Mouse (Mus musculus) T-helper 2 cell (primary cell): ENCODE results near the gene Rsph3a.
"Not testable (repeated sequence)": the region's sequence is repeated elsewhere in the genome, so short reads cannot be mapped to it uniquely, and the experiment has no call there.

Experiments
- in situ Hi-C: fragments of 300-600 bp; cut with MboI, MseI; formaldehyde crosslinking; loops from one replicate; pipeline ENCODE4 v1.15.1; 2025; ENCODE audit warnings: high pct_unique_total_duplicates

Rsph3a gene

GRCm38 (mm10) chr17:7928662-7929061, 16.8 kb upstream of the Rsph3a start:
- in situ Hi-C loops = loop anchor here (5.0 kb wide), 1 partner anchor 56 kb away; no protein-coding TSS in a partner anchor

GRCm38 (mm10) chr17:7929279-7929678, 16.1 kb upstream of the Rsph3a start:
- in situ Hi-C loops = loop anchor here (5.0 kb wide), 1 partner anchor 57 kb away; no protein-coding TSS in a partner anchor

GRCm38 (mm10) chr17:7931096-7931990, 14.1 kb upstream of the Rsph3a start:
- in situ Hi-C loops = no loop called here

- in situ Hi-C loops = not testable (repeated sequence)
Measured at GRCm38 (mm10) chr17:7932121-7932520, 13.3 kb upstream of the Rsph3a start.

GRCm38 (mm10) chr17:7939640-7940039, 5.8 kb upstream of the Rsph3a start:
- in situ Hi-C loops = no loop called here

GRCm38 (mm10) chr17:7946053-7946627, 726 bp downstream of the Rsph3a start:
- in situ Hi-C loops = loop anchor here (5.0 kb wide), 1 partner anchor 999 kb away; the partner anchor contains the start of gene Rsph3b

- in situ Hi-C loops = loop anchor here (25.0 kb wide), 1 partner anchor 1239 kb away; no protein-coding TSS in a partner anchor
Measured at GRCm38 (mm10) chr17:7951333-7951732, 5.9 kb downstream of the Rsph3a start.

GRCm38 (mm10) chr17:7957242-7957641, 11.8 kb downstream of the Rsph3a start:
- in situ Hi-C loops = loop anchor here (25.0 kb wide), 1 partner anchor 1245 kb away; no protein-coding TSS in a partner anchor

GRCm38 (mm10) chr17:7963333-7963732, 17.9 kb downstream of the Rsph3a start:
- in situ Hi-C loops = loop anchor here (25.0 kb wide), 1 partner anchor 1251 kb away; no protein-coding TSS in a partner anchor

GRCm38 (mm10) chr17:7964398-7964797, 19.0 kb downstream of the Rsph3a start:
- in situ Hi-C loops = loop anchor here (25.0 kb wide), 1 partner anchor 1252 kb away; no protein-coding TSS in a partner anchor

- in situ Hi-C loops = loop anchor here (25.0 kb wide), 1 partner anchor 1256 kb away; no protein-coding TSS in a partner anchor
Measured at GRCm38 (mm10) chr17:7968490-7968889, 23.1 kb downstream of the Rsph3a start.

GRCm38 (mm10) chr17:7969782-7970181, 24.4 kb downstream of the Rsph3a start:
- in situ Hi-C loops = loop anchor here (25.0 kb wide), 1 partner anchor 1257 kb away; no protein-coding TSS in a partner anchor

GRCm38 (mm10) chr17:7983484-7983883, 38.1 kb downstream of the Rsph3a start:
- in situ Hi-C loops = not testable (repeated sequence)

- in situ Hi-C loops = not testable (repeated sequence)
Measured at GRCm38 (mm10) chr17:7985597-7985996, 40.2 kb downstream of the Rsph3a start.

- in situ Hi-C loops = not testable (repeated sequence)
Measured at GRCm38 (mm10) chr17:7987038-7987437, 41.6 kb downstream of the Rsph3a start.

- in situ Hi-C loops = loop anchor here (5.0 kb wide), 1 partner anchor 881 kb away; no protein-coding TSS in a partner anchor
Measured at GRCm38 (mm10) chr17:8003248-8003647, 57.8 kb downstream of the Rsph3a start.

GRCm38 (mm10) chr17:8006771-8007170, 61.4 kb downstream of the Rsph3a start:
- in situ Hi-C loops = not testable (repeated sequence)

- in situ Hi-C loops = not testable (repeated sequence)
Measured at GRCm38 (mm10) chr17:8009565-8009964, 64.2 kb downstream of the Rsph3a start.

- in situ Hi-C loops = not testable (repeated sequence)
Measured at GRCm38 (mm10) chr17:8013974-8014373, 68.6 kb downstream of the Rsph3a start.

GRCm38 (mm10) chr17:8022675-8023074, 77.3 kb downstream of the Rsph3a start:
- in situ Hi-C loops = not testable (repeated sequence)

- in situ Hi-C loops = not testable (repeated sequence)
Measured at GRCm38 (mm10) chr17:8027475-8028168, 82.2 kb downstream of the Rsph3a start.
